Mouse (Mus musculus) small intestine, adult 2 months (tissue): ENCODE measurements around the gene Bst2.

Experiments used
- CTCF ChIP-seq: fragments of 200-500 bp; IDR thresholded peaks from 2 replicates; pipeline ENCODE4 v1.5.1; 2012; ENCODE audit warnings: low read depth, mild to moderate bottlenecking, control low read depth, inconsistent platforms, low read length, moderate library complexity, mixed read lengths; ENCODE audit not compliant: insufficient replicate concordance, insufficient read length; ENCODE audit errors: extremely low read depth
- POLR2A ChIP-seq: fragments of 200-500 bp; IDR thresholded peaks from 2 replicates; pipeline ENCODE4 v1.6.1; 2012; ENCODE audit warnings: low read depth, mild to moderate bottlenecking, control low read depth, inconsistent platforms, low read length, moderate library complexity

DNA sequence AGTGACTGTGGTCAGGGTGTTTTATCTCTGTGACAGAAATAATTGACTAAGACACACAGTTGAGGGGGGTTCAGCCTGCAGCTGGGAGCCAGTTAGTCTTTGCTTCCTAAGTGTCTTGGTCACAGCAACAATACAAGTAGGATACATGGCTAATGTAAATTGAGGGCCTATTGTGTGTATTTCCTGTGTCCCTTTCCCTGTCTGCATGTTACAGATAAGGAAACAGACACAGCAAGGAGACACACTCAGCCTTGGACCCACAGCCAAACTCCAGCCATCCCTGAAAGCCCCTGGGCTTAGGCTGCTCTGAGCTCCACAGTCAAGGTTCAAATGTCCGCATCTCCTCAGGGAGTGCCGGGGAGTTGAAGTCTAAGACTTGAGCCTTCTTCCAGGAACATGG lies 17.4 kb upstream of the Bst2 start:
- no peak for TF ChIP-seq CTCF
- TF ChIP-seq POLR2A: no peak
